Mouse (Mus musculus) lung, postnatal 4 days (tissue): ENCODE results near the gene Zfhx3.
A peak's percentile ranks its signal among the peaks of the same experiment; 100 is the strongest.

Experiments
- DNase-seq, 2 experiments: peaks; one replicate each; pipeline ENCODE4 v3.0.0; 2021

Zfhx3 gene

GRCm38 (mm10) chr8:108901208-108901607, 958.8 kb downstream of the Zfhx3 start:
- DNase-seq = no peak

DNA sequence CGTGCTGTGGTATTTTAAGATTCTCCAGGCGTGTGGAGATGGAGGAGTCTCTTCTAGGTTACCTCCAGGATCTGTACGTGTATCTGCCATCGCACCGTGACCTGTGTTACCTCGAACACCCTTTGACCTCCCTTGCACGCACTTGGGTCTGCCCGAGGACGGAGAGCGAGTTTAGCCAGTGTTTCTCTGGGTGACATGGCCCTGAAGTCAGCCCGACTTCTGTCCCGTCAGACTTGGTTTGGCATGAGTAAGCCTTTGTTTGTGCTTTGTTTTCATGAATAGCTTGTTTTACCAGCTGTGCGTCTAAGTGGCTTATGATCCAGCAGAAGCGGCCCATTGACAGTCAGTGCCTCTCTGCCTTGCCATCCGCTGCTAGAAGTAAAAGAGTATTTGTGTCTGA, 961.1 kb downstream of the Zfhx3 start:
- no peak for DNase-seq

DNA sequence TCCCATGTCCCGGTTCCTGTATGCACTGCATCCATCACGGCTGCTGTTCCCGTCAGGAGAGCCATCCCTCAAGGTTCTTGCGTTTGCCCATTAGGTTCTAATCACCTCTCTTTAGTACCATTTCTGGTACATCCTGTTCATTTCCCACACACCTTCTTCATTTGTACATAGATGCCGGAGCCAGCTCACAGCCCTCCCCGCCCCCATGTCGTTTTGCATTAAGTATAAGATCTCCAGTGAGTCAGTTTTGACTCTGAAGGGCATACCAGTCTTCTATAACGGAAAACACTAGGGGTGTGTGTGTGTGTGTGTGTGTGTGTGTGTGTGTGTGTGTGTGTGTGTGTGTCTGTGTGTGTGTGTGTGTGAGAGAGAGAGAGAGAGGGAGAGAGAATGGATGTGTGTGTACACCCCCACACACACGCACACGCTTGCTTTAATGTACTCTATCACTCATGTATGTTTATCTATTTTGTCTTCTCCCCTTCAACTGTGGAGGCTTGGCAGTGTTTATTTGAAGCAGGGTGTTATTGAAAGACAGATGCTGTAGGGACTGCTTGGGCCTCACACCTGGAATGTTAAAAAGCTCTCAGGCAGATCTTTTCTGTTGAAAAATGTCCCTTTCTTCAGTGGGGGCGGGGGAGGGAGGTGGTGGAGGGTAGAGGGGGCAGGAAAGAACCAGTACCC, 962.0 kb downstream of the Zfhx3 start:
- DNase-seq = no peak

DNA sequence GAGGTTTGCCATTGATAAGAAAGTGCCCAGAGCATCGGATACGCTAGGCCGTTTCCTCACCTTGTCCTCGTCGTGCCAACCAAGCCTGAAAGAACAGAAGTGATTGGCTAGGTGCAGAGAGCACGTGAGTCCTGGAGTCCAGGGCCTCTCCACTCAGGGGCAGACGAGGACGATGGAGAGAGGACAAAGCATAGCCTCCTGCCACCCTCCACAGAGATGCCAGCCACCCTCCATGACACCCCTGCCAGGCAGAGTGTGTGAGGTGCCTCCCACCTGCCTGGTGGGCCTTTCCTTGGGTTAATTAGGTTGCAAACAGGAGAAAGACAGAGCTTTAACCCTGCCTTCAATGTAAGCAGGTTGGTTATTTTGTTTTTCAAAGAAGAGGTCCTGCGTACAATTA, 965.6 kb downstream of the Zfhx3 start:
- DNase-seq = no peak

- no peak for DNase-seq
Observed at GRCm38 (mm10) chr8:108908540-108908939, 966.1 kb downstream of the Zfhx3 start.

- no peak for DNase-seq
Observed at GRCm38 (mm10) chr8:108909035-108909434, 966.6 kb downstream of the Zfhx3 start.

DNA sequence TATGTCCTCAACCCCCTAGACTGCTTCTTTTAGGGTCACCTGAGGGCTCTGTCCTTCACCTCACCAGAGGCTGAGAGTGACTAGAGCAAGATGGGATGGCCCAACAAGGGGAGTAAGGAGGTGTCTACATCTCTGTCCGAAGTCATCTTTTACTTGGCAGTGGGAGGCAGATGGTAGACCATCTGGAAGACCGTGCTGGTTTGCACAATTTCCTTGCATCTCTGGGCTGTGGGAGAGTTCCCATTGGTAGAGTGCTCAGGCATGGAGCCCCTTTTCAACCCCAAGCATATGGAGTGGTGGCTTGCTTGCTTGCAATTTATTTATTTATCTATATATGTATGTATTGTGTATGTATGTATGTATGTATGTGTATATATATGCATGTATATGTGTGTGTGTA, 967.0 kb downstream of the Zfhx3 start:
- no peak for DNase-seq

- DNase-seq = peak; percentile 43 to 65
Observed at GRCm38 (mm10) chr8:108910843-108911242, 968.4 kb downstream of the Zfhx3 start.

DNA sequence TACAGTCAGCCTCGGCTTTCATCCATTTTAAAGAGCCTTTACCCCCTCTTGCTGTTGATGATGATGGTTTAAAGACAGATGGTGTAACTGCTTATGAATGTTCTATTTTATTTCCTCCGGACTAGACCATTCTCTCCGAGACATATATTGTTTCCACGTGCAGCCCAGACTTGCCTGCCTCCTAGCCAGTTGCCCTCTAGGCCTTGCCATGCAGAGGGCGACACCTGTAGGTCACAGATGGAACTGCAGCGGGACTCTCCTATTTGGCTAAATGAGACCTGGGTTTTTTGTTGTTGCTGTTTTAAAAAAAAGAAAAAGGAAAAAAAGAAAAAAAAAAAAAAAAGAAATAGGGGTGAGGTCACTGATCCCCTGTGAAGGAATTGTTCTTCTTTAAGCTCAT, 969.1 kb downstream of the Zfhx3 start:
- DNase-seq = peak; percentile 86 to 90

DNA sequence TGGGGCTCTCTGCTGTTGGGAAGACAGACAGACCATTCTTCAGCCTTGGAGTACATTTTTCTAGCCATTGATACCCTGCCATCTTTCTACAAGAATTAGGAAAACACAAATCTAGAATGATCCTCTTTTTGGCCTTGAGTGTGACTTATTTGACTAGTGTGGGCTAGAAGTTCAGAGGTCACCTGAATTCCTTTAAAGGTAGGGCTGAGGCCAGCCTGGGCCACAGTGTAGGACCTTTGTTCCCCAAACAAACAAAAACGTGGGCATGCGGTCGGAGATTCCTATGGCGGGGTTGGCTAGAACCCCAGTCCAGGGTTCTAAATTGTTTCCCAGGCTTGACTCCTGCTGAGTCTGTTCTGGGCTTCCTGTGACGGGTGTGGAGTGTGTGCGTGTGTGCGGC, 970.6 kb downstream of the Zfhx3 start:
- DNase-seq = no peak

DNA sequence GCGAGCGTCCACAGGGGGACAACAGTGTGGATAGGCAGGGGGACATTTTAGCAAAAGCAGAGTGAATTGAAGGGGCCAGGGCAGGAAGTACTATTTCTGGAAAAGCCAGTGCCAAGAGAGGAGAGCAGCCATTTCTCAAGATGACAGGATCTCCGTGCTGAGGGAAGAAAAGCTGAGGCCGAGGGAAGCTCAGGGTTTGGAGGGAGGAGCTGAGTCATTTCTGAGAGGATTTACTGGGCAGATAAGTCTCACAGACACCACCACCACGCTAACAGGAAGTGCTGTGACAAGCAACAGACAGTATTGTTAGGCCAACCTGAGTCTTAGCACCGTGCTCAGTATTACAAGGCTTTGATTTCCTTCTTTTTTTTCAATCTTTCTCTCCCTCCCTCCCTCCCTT, 973.0 kb downstream of the Zfhx3 start:
- DNase-seq = no peak

- DNase-seq = peak in 1 of 2 experiments; percentile 46
Observed at GRCm38 (mm10) chr8:108915876-108916275, 973.4 kb downstream of the Zfhx3 start.

GRCm38 (mm10) chr8:108920151-108920550, 977.7 kb downstream of the Zfhx3 start:
- no peak for DNase-seq

DNA sequence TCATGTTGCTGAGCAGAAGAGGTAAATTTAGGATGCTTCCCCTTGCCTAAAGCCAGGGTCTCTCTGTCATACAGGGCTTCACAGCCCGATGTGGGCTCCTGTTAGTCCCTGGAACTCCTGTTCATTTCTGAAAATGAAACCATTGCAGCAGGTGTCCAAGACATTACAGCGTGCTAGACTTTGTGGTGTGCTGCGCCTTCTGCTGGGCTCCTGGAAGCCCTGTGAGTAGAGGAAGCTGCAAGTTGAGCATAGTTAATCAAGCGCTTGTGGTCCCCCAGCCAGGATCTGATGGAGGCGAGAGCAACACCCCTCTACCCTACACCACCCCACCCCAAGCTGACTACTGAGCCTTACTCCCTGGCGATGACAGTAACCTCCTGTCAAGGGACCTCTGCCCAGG, 980.7 kb downstream of the Zfhx3 start:
- DNase-seq = no peak

DNA sequence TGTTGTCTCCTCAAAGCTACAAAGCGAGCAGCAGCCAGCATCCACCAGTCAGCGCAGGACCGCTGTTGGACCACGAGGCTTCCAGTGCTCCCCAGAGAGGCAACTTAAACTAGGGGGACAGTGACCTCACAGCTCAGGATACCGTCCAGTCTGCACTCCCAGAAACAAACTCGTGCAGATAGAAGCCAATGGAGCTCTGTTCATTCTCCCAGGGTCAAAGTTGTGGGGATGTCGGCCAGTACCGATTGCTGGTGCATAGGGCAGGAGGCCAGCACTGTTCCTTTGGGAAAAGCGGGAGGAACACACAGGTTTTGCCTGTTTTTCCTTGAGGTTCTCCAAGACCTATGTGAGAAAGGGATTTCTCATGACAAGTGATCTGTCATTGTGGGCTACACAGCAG, 982.1 kb downstream of the Zfhx3 start:
- DNase-seq = no peak

GRCm38 (mm10) chr8:108926106-108926505, 983.7 kb downstream of the Zfhx3 start:
- DNase-seq = peak in 1 of 2 experiments; percentile 44

- DNase-seq = no peak
Observed at GRCm38 (mm10) chr8:108930635-108931034, 988.2 kb downstream of the Zfhx3 start.

DNA sequence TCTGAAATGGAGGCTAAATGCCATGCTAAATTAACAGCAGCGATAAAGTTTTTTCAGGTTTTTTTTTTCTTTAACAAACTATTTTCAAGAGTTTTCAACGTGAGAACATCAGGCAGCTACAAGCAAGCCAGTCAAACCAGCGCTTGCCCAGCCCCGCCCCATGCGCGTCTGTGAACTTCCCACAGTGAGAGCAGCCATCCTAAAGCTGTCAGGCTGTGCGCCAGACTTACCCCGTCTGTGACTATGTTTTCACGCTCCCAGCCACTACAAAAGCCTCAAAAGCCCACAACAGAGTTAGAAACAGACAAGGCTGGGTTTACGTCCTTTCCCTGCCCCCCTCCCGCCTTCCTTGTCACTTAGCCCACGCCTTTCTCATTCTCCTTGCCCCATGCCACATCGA, 989.4 kb downstream of the Zfhx3 start:
- peak; percentile 40 to 74 for DNase-seq

- no peak for DNase-seq
Observed at GRCm38 (mm10) chr8:108932729-108933128, 990.3 kb downstream of the Zfhx3 start.

DNA sequence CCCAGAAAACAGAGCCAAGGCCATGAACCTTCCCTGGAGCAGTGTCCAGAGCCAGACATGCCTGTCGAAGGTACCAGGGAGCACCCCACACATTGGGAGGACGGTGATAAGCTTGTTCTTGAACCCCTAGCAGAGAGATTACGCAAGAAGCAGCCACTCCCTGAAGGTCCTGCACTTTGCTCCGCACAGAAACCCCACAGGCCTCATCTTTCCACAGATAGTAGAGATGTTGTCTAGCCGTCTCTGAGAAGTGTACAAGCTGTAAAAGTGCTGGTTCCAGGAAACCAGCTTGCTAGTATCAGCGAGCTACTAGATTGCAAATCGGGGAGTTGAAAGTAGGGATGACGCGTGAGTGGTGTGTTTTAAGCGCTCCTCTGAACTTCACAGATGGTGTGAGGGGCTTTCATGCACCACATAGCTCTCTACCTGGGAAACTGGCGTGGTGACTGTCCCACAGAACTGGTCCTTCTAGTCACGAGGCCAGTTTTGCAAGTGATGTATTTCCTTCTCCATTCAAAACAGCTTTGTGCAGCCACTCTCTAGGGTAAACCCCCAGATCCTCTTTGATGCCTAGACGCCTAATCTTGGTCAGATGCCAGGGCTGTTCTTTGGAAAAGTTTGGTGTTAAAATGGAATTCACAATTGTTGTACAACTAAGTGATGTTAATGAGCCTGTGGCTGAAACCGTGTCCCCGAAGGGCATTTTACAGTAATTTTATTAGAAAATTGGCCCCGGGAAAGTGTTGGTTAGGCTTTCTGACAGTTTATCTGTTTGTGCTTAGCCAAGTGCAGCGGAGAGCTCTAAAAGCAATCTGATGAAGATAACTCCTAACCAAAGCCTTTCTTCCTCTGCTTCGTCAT, 993.6 kb downstream of the Zfhx3 start:
- no peak for DNase-seq

GRCm38 (mm10) chr8:108936695-108937448, 994.4 kb downstream of the Zfhx3 start:
- DNase-seq = no peak

DNA sequence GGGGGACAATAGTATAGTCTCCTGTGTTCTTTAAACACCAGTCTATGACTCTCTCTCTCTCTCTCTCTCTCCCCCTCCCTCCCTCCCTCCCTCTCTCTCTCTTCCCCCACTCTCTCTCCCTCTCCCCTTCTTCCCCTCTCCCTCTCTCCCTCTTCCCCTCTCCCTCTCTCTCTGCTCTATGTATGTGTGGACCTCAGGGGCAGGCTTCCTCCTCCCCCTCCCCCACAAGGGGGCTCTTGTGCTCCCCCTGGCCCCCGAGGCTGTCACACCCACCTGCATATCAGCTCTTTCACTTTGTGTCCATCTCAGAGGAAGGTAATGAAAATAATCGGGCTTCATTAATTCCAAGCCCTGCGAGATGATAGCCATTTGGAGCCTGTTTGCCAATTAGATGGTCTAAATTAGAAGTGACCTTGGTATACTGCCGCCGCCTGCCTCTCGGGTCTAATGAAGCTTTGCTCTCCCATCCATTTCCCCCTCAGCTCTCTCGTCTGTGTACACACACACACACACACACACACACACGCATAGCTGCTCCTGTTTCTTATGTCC, 995.5 kb downstream of the Zfhx3 start:
- no peak for DNase-seq

DNA sequence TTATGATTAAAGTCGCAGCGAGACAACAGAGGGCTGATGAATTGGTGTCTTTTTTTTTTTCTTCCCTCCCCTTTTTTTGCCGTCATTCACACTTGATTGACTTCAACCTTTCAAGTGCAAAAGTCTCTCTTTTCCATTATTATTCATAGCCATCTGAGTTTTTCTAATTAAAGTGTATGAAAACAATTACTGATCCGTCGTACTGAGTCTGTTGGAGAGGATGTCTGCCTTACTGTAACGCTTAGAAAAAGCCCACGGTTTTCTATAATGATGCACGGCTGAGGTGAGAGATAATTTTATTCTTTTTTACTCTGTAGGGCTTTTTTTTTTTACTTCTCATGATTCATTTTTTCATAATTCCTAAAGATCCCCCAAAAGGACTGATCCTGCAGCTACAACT, 1000.2 kb downstream of the Zfhx3 start:
- no peak for DNase-seq
